Mouse (Mus musculus) ES-Bruce4 (cell line): ENCODE results near the gene Wnk2.

Source experiments
- CTCF ChIP-seq: IDR thresholded peaks from one replicate; pipeline ENCODE4 v1.8.1; 2011; ENCODE audit warnings: low read depth, low read length
- POLR2A ChIP-seq: IDR thresholded peaks from one replicate; pipeline ENCODE4 v1.8.1; 2011; ENCODE audit warnings: low read length; ENCODE audit not compliant: insufficient read depth

DNA sequence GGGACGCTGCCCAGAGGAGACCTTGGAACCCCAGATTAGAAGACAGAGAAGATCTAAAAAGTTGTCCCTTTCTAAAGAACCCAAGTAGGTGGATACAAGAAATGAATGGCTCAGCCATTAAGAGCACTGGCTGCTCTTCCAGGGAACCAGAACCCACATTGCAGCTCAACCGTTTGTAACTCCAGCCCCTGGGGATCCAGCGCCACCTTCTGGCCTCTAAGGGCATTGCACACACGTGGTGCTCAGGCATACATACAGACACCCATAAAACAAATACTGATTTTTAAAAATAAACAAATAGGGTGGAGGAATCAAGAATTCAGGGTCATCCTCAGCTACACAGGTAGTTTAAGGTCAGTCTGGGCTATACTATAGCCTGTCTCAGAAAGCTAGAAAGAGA, 8.8 kb upstream of the Wnk2 start:
- TF ChIP-seq CTCF (peak; percentile 43), POLR2A (no peak)
